Mouse (Mus musculus) thymus, postnatal 0 days (tissue): ENCODE data around the gene Rest. TPM values are rescaled to one million over a fixed set of nuclear protein-coding genes. Genes with fewer than 3 reads are reported as not detected.
A peak's percentile ranks its signal among the peaks of the same experiment; 100 is the strongest.

Source experiments
- DNase-seq: peaks from one replicate; pipeline ENCODE4 v3.0.0-alpha.2; 2015; ENCODE audit warnings: low spot score
- polyA plus RNA-seq: library from polyadenylated mRNA; unstranded; fragments of >200 nt; fragmentation: Nextera tagmentation; extraction: Ambion mirVana; gene quantifications from 2 replicates; pipeline ENCODE4 v1.2.1, GENCODE M21; 2015

Rest gene
- polyA plus RNA-seq, 1 experiment from 2014 or later: 37.4 TPM

DNA sequence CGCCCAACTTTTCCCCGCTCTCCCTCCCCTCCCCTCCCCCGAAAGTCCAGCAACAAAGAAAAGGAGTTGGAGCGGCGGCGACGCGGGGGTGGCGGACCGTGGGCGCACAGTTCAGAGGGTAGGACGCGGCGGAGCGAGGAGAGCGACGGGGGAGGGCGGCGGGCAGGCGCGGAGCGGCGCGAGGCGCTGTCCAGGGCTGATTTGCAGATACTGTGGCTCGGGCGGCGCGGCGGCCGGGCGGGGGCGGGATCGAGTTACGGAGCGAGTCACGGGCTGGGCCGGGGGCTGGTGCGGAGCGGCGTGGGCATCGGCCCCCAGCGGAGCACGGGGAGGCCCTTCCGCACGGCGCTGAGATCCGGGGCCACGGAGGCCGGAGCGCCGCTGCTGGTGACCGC, 377 bp downstream of the Rest start:
- peak; percentile 56 for DNase-seq

DNA sequence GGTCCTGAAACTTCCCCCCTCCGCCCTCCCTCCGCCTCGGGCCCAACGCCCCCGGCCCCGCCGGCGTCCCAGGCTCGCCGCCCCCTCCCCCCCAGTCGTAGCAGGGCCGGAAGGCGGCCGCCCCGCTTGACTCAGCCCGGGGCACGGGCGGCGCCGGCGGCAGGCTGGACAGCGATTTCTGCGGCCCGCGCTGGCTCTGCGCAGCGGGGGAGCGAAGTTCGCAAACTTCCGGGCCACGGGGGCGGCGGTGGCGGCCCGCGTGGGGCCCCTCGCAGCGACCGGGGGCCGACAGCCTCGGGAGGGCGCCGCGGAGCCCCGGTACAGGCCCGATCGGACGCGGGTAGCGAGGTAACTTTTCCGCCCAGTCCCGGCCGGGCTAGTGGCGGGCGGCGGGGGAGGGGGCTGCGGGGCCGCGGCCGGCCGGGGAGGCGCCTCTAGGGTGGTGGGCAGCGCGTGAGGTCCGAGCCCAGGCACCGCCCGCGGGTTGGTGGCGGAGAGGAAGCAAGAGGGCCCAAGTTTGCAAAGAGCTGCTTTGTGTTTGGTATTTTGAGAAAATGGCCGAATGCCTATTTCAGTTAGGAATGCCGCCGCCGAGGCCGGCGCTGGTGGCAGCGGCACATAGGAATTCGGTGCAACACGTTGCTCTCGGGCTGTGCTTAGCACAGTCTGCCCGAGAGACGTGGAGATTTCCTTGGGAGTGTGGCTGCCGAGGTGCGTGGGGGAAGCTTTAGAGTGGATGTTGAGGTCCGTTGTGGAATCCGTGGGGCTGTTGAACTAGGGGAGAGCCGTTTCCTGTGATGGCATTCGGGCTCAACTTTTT, 985 bp downstream of the Rest start:
- peak; percentile 68 for DNase-seq

DNA sequence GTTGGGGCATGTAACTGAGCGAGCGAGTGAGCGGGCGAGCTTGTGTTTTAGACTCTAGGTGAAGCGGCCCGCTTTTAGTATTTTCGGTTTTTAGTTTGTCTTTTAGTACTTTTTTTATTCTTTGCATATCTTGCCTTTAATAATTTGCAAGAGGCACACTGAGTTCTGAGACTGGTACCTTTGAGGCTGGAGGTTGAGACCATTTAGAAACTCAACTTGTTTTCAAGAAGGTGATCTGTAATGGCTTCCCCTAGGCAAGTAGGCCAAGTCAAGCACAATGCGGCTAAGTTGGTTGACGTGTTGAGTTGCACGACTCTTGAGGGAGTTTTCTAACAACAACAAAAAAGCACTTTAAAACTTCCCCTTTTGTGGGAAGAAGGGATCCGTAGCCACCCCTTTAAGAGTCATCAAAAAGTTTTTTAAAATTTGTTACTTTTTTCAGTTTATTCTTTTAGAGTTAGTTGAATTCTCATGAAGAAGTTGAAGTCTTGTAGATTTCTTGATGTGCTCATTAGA, 1.7 kb downstream of the Rest start:
- DNase-seq: peak; percentile 67

DNA sequence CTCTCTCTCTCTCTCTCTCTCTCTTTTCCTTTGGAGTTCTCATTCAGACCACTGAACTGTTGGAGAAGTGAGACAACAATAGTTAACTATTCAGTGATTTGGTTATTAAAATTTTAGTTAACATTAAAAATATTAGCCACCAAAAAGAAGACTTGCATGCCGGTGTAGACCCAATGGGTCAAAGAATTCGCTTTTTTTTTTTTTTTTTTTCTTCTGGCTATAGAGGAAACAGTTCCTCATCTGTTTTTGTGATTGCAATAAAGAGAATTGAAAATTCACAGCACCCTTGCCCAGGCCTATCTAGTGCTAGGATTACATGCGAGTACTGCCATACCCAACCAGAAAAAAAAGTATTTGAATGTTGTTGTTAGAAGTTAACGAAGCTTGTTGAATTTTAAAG, 2.1 kb downstream of the Rest start:
- no peak for DNase-seq

DNA sequence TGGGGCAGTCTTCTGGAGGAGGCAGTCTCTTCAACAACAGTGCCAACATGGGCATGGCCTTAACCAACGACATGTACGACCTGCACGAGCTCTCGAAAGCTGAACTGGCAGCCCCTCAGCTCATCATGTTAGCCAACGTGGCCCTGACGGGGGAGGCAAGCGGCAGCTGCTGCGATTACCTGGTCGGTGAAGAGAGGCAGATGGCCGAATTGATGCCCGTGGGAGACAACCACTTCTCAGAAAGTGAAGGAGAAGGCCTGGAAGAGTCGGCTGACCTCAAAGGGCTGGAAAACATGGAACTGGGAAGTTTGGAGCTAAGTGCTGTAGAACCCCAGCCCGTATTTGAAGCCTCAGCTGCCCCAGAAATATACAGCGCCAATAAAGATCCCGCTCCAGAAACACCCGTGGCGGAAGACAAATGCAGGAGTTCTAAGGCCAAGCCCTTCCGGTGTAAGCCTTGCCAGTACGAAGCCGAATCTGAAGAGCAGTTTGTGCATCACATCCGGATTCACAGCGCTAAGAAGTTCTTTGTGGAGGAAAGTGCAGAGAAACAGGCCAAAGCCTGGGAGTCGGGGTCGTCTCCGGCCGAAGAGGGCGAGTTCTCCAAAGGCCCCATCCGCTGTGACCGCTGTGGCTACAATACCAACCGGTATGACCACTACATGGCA, 2.8 kb downstream of the Rest start:
- DNase-seq: no peak

DNA sequence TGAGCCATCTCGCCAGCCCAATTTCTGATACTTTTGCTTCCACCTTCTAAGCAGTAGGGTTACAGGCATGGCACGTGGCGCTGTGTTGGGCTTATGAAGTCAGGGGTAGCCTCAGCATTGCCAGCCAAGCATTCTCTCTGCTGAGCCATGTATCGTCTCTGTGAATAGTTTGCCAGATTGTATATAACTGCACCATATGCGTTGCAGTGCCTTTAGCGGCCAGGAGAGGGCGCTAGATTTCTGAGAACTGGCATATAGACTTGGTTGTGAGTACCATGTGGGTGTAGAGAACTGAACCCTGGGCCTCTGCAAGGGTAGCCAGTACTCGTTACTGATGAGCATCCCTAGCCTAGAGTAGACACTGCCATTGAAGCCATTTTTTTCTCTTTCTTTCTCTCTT, 4.1 kb downstream of the Rest start:
- DNase-seq: peak; percentile 14

DNA sequence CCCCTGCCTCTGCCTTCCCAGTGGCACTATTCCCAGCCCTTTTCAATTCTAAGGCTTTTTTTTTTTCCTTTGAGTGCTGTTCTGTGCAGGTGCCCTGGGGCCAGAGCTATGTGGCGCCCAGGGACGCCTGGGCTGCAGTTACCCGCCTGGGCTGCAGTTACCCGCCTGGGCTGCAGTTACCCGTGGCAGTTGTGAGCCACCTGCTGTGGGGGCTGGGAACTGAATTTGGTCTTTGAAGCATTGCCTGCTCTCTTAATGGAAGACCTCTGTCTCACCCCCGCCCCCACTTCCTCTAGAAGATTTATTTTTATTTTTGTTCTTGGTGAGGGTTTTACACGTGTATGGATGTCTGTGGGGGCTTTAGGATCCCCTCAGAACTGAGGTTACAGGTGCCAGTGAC, 7.9 kb downstream of the Rest start:
- DNase-seq: peak; percentile 90

DNA sequence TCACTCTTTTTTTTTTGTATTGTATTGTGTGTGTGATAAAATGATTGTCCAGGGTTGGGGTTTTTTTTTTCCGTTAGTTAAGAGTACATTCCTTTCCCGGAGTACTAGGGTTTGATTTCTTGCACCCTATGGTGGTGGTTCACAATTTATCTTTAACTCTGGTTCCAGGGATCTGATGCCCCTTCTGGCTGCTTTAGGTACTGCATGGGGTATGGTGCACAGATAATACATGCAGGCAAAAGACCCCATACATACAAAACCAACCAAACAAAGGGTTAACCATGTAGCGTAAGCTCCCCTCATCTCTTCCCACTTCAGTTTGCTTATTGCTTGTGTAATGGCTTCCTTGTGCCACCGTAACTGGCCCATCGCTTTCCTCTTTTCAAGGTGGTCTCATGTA, 10.7 kb downstream of the Rest start:
- DNase-seq: peak; percentile 62

DNA sequence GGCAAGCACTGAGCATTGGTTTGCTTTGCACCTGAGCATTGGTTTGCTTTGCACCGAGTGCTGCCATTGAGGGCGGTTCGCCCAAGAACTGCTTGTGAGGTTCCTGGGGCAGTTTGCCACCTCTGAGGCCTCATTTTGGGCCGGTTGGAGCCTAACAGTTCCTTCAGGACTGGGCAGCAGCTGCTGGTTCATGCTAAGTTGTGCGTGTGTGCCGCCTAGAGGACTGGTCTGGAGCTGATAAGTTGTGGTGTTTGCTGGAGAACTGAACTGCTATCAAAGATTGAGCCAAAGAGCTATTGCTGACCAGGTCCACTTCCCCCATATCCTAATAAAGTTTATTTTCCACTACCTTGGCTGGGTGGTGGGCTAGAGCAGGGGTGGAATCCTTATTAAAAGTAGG, 11.9 kb downstream of the Rest start:
- DNase-seq: no peak

DNA sequence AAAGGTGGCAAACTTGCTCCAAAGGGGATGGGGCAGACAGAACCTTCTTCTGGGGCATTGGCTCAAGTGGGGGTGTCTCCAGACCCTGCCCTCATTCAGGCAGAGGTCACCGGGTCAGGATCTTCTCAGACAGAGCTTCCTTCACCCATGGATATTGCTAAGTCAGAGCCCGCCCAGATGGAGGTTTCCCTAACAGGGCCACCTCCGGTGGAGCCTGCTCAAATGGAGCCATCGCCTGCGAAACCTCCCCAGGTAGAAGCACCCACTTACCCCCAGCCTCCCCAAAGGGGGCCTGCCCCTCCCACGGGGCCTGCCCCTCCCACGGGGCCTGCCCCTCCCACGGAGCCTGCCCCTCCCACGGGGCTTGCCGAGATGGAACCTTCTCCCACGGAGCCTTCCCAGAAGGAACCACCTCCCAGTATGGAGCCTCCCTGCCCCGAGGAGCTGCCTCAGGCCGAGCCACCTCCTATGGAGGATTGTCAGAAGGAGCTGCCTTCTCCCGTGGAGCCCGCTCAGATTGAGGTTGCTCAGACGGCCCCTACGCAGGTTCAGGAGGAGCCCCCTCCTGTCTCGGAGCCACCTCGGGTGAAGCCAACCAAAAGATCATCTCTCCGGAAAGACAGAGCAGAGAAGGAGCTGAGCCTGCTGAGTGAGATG, 16.4 kb downstream of the Rest start:
- DNase-seq: no peak

DNA sequence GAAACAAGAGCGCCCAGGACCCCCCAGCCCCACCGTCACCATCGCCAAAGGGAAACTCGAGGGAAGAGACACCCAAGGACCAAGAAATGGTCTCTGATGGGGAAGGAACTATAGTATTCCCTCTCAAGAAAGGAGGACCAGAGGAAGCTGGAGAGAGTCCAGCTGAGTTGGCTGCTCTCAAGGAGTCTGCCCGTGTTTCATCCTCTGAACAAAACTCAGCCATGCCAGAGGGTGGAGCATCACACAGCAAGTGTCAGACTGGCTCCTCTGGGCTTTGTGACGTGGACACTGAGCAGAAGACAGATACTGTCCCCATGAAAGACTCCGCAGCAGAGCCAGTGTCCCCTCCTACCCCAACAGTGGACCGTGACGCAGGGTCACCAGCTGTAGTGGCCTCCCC, 17.0 kb downstream of the Rest start:
- DNase-seq: no peak

DNA sequence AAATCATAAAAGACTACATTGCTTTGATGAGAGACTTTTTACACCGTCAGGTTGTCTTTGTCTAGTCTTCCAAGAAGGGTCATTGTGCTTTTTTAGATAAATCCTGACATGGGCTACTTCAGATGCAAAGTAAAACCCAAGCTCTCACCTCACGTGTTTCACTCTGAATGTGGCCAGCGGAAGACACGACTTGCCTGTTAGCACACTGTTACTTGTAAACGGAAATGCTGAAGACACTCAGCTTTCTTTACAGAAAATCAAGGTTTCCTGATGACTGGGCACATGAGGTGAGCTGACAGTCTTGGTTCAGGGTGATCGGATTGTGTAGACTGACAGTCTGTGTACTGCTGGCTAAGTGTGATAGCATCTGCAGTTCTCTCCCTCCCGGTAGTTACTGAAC, 20.4 kb downstream of the Rest start:
- DNase-seq: no peak

DNA sequence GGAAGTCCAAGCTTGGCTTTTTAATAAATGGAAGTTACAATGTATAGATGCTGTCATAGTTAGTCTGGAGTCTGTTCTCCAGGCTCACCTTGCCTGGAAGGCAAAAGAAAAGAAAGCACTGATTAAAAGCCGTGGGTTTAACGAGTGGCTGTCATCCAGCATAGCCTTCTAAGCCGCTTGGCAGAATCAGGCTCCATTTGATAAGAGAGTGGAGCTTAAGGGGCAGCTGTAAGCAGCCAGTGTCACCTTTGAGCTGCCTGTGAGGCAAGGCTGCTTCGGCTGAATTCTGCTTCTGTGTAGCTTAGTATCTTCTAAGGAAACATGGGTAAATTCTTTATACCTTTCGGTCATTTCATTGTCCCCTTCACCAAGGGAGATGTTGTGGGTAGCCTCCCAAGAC, 21.6 kb downstream of the Rest start:
- DNase-seq: no peak

DNA sequence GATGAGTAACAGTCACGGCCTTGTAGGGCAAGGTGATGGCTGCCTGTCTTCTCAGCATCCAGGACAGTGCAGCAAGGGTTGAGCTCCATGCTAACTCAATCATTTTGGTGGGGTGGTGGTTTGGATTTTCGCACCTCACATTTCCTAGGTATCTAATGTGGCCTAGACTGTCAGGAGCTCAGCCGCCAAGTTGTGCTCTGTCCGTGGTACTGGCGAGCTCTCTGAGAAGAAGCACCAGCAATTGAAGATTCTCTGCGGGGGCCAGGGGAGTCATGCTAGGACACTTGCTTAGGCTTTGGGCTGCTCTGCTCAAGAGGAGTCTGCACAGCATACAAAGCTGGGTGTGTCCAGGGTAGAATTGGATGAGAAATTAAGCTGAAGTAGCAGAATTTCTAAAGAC, 22.6 kb downstream of the Rest start:
- DNase-seq: no peak

DNA sequence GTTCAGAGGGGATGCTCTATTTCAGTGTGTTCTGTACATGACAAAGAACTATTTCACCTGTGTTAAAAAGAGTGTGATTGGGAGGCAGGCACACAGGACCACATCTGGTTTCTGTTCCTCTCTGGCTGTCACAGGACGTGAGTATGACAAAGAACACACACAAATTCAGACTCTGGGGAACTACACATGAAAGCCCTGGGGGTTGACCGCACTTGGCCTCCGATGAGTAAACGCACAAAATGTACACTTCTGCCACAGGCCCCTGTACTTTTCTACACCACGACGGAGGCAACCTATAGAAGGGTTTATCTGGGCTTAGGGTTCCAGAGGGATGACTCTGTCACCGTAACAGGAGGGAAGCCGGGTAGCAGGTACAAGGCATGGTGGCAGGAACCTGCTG, 24.4 kb downstream of the Rest start:
- no peak for DNase-seq

DNA sequence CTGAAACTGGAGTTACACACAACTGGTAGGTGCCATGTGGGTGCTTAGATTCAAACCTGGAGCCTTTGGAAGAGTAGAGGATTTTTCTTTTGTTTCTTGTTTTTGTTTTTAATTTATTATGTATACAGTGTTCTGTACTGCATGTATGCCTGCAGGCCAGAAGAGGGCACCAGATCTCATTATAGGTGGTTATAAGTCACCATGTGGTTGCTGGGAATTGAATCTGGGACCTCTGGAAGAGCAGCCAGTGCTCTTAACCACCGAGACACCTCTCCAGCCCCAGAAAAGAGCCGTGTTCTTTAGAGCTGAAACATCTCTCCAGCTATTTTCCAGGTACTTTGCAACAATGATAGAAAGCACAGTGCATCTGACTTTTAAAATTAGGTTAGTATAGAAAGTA, 25.3 kb downstream of the Rest start:
- DNase-seq: no peak

DNA sequence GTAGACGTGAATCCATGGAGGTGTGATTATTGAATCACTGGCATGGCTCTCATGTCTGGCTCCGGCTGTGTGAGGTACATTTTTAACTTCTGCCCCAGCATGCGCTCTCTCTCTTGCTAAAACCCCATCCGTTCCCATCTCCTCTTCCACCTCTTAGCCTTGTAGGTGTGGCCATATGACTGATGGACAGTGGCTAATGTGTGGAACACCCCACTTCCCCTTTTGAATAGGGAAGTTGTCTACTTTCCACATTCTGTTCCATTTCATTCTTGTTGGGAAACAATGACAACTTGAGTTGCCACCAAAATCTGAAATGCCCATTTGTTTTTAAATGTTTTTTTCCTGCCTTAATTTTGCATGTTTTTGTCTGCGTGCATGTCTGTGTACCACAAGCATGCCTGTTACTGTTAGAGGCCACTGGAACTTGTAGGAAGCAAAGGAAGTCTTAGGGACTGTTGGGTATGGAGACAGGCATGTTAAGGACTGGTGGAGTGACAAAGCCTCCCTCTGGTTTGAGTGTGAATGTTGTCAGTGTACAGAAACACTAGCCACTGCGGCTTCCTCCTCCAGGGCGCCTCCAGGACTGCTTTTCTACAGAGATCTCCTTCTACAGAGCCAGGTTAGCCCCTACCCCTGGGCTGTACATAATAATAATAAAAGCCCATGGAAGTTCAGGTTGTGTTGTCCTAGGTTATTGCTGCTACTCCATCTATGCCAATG, 27.7 kb downstream of the Rest start:
- DNase-seq: no peak

DNA sequence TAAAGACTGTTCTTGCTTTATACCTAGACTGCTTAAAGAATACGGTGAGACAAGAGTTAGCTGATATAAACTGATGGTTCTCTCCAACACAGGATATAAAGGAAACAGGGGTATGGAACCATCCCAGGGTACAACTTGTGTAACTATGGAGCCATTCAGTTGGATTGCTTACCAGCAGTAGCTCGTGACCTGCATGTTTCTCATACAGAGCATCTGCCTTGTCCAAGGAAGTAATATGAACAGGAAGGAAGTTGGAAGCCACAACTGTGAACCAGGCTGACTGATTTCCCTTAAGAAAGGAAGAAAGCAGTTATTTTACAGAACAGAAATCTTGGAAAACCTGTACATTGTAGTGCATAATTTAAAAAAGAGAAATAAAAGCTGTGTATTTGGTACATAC, 34.2 kb downstream of the Rest start:
- DNase-seq: no peak

DNA sequence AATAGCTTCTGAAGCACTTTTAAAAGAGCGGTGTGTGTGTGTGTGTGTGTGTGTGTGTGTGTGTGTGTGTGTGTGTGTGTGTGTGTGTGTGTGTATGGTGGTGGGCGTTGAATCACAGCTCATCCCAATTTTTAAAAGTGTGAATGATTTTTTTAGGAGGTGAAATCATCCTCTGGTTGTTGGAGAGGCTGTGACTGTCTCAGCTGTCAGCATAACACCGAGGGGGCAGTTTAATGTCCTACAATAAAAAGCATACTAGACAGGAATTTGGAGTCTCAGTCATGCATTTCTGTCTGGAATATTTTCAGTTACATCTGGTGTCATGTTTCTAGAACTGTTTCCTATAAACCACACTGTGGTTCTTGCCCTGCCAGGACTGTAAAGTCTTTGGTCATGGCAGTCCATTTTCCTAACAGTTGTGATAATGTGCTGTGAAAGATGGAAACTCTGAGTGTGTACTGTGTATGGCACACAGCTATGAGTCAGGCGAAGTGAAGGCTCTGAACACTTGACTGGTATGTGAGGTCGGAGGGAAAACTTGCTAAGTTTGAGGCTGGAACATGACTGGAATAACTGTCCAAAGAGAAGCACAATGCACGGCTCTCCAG, 36.1 kb downstream of the Rest start:
- no peak for DNase-seq

DNA sequence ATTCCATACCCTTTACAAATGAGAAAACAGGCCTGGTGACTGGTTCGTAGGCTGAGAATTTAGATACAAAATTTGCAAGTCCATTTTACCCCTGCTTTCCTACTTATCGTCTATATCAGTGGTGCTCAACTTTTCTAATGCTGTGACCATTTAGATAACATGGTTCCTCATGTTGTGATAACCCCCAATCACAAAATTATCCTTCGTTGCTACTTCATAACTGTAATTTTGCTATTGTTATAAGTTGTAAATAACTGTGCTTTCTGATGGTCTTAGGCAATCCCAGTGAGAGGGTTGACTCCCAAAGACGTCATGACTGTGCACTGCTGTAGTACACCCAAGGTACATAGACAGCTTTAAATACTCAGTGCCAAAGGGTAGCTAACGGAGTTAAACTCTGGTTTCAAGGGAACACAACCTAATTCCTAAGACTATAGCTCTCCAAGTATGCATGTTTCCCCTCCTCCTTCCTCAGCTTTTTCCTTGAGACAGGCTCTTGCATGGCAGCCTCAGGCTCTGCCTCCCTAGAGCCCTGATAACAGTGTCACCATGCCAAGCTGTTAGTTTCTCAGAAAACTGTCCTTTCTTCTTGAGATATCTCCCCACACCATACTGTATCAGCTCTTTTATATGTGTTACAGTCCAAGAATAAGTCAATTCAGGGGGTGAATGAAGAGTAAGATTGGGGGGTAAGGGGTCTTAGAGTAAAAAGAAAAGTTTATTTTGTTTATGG, 42.7 kb downstream of the Rest start:
- no peak for DNase-seq
